Mouse (Mus musculus) skeletal muscle tissue, postnatal 0 days (tissue): ENCODE results near the gene Trim67. TPM values are rescaled to one million over a fixed set of nuclear protein-coding genes. Genes with fewer than 3 reads are reported as not detected.

ENCODE experiments used
- polyA plus RNA-seq: library from polyadenylated mRNA; unstranded; fragments of >200 nt; fragmentation: Nextera tagmentation; extraction: Ambion mirVana; gene quantifications from 2 replicates; pipeline ENCODE4 v1.2.1, GENCODE M21; 2015

The Trim67 gene
- 0.04 and 0.07 TPM in 2 replicates for polyA plus RNA-seq

GRCm38 (mm10) chr8:124792708-124793107 lies at the start of gene Trim67:
TSS of gene Trim67 (plus strand) at chr8:124793092.

GRCm38 (mm10) chr8:124751709-124752173 lies 41.2 kb upstream of the Trim67 start, which contains the start of gene Fam89a:
TSS of gene Fam89a (minus strand) at chr8:124751832.

DNA sequence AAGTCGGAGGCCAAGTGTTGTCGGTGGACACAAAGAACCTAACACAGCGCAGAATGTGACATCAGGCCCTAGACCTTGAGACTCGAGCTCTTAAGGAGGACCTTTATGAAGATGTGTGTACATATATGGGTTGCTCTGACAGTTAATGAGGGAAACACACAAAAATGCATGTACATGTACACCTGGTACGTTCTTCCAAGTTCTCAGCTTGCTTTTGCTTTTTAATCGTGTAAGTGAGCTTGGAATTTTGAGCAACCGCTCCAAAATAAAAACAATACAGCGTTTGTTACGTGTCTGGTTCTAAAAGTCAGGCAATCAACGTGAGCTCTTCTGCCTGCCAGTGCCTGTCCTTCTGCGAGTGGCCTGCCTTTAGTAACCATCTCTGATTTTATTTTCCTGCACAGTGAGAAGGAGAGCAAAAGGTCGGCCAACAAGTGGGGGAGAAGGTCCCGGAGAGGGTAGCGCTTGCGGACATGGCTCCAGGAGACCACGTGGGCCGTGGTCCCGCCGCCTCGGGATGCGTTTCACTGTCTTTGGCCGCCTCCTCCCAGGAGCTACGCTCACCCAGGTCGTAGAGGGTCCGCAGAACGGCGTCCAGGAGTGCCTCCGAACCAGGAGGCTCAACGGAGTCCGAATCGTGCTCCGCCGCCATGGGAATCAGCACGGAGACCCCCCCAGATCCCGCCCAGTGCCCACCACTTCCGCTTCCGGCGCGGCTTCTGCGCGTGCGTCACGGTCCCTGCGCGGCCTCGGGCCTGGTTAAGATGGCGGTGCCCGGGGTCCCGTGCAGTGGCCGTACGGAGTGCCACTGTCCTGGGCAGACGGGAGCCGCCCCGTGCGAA lies 69.7 kb downstream of the Trim67 start, which contains the start of the genes Gnpat and 2810004N23Rik:
Gene Gnpat, plus strand, starts transcription at position 713 of the 842 bp plus-strand sequence.
Gene 2810004N23Rik, minus strand, starts transcription at position 800 of the 842 bp plus-strand sequence.

Other genes with a start within 250 kb of the Trim67 start
- gene Agt, start 223.4 kb upstream of the Trim67 start, polyA plus RNA-seq = 52.0 and 94.9 TPM in 2 replicates
- 0.14 and 0.33 TPM in 2 replicates for gene Capn9, start 217.0 kb upstream of the Trim67 start, polyA plus RNA-seq
- gene 2310022B05Rik, start 129.7 kb upstream of the Trim67 start, polyA plus RNA-seq = 14.7 and 17.0 TPM in 2 replicates
- gene Ttc13, start 71.1 kb upstream of the Trim67 start, polyA plus RNA-seq = 19.0 and 20.0 TPM in 2 replicates
- gene Arv1, start 71.0 kb upstream of the Trim67 start, polyA plus RNA-seq = 6.9 and 7.2 TPM in 2 replicates
- gene Fam89a, start 41.3 kb upstream of the Trim67 start, polyA plus RNA-seq = 0.64 and 2.0 TPM in 2 replicates
- 103 and 107 TPM in 2 replicates for gene Gnpat, start 69.9 kb downstream of the Trim67 start, polyA plus RNA-seq
- 42.7 and 43.1 TPM in 2 replicates for gene 2810004N23Rik, start 70.0 kb downstream of the Trim67 start, polyA plus RNA-seq
- 3.7 and 3.9 TPM in 2 replicates for gene Exoc8, start 104.6 kb downstream of the Trim67 start, polyA plus RNA-seq
- 3.9 and 5.2 TPM in 2 replicates for gene Sprtn, start 104.8 kb downstream of the Trim67 start, polyA plus RNA-seq
- gene Egln1, start 156.2 kb downstream of the Trim67 start, polyA plus RNA-seq = 10.0 TPM in 2 replicates
- 82.3 and 83.9 TPM in 2 replicates for gene Tsnax, start 219.9 kb downstream of the Trim67 start, polyA plus RNA-seq